Mouse (Mus musculus) kidney, adult 11 months (tissue): ENCODE measurements around the gene Dennd5a.

Experiments
- DNase-seq: peaks from one replicate; pipeline ENCODE4 v3.0.0; 2022

Gene Dennd5a

DNA sequence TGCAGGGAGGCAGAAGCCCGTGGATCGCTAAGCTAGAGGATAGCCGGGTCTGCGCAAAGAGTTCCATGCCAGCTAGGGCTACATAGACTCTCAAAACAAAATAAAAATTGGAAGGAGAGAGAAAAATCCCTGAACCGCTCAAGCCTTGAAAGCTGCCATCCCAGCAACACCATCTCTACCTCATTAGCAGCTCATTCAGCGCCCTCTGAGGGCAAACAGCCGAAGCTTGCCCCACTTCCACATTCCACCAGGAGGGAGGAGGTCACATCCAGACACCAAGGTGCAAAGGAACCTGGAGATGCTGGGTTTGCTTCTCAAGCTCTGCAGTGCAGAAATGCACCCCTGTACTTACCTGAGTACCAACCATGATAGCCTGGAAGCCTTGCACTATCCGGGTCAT is 84.2 kb downstream of the Dennd5a start:
- DNase-seq, result no peak

DNA sequence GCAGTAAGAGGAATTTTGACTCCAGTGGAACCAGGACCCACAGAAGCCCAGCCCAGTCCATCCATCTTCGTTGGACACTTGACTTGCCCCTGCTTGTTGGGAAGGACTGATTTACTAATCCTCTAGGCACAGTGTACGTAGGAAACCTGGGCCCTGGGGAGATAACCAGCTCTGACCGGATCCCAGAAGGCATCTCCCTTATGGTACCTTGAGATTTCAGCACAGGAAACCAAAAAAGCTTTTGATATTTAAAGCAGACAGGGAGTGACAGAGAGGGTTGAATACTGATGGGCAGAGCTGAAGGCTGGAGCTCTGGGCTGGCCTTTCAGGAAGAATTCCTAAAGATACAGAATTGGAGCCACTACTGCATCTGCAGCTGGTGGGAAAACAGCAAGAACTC is 84.7 kb downstream of the Dennd5a start:
- no peak for DNase-seq

DNA sequence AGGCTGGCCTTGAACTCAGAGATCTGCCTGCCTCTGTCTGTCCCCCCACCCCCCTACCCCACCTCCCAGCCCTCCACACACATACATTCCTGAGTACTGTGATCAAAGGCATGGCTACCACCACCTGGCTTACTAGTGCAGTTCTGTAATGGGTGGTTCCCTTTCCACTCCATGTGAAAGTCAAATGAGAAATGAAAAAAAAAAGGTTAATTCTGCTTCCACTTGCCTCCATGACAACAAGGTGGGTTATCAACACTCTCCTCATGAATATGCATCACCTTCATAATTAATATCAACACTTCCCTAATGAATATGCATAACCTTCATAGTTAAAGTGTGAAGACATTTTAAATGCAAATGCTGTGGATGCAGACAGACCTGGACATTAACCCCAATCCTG is 85.2 kb downstream of the Dennd5a start:
- DNase-seq, result no peak

DNA sequence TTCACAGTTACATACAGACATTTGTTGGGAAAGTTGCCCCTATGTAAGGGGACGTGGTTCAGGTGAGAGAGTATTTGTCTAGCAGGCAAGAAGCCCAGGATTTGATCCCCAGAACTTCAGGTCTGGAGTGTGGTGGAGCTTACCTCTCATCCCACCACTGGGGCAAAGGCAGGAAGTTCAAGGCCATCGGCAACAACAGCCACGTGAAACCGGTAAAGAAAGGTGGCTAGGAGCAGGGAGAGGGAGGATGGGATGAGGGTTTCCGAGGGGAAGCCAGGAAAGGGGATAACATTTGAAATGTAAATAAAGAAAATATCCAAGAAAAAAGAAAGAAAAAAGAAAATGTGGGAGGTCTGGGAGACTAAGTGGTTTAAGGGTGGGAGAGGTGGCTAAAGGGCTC is 87.1 kb downstream of the Dennd5a start:
- no peak for DNase-seq

DNA sequence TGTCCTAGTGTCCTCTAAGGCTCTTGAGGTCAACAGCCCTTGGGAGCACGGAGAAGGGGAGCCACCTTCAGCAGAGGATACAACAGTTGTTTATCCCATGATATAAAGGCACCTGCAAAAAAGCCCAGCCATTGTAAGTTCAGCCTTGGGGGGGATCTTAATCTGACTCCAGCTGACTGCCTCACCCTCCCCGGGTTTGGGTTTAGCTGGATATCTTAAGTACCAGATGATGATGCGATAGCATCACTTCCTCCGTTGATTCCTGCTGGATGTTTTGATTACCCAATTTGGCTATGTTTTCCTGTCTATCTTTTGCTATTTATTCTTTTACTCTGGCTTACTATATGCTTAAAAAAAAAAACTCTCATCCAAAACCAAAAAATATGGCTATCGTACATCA is 89.0 kb downstream of the Dennd5a start:
- DNase-seq, result no peak

DNA sequence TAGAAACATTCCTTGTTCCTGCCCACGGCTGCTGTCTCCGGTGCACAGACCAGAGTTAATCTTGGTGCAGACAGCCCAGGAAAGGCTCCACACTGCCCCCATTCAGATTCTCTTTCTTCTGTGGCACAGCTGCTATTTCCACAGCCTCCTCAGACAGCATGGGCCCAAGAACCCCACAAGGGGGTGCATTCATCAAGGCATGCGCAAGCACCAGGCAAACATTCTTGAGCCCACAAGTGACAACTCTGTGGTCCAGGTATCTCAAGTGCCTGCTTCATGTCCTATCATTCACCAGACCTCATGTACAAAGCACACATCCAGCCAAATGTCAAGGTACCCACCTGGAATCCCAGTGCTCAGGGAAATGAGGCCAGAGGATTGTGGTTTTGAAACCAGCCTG is 91.8 kb downstream of the Dennd5a start:
- no peak for DNase-seq

DNA sequence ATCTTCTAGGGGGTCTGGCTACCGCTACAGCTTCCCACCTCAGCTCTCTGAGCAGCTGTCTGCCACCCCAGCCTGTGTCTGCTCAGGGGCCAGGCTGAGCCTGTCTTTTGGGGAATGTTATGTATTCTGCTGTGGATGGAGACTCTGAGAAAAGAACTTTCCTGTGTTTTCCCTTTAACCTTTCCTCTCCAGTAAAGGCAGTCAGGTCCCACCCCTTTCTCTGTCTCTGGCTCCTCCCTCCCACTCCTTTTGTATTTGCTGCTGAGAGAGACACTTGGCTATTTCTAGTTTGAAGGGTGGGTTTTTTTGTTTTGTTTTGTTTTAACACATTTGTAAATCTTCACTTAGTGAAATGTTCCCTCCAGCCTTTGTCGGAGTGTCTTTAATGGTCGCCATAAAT is 93.6 kb downstream of the Dennd5a start:
- no peak for DNase-seq

DNA sequence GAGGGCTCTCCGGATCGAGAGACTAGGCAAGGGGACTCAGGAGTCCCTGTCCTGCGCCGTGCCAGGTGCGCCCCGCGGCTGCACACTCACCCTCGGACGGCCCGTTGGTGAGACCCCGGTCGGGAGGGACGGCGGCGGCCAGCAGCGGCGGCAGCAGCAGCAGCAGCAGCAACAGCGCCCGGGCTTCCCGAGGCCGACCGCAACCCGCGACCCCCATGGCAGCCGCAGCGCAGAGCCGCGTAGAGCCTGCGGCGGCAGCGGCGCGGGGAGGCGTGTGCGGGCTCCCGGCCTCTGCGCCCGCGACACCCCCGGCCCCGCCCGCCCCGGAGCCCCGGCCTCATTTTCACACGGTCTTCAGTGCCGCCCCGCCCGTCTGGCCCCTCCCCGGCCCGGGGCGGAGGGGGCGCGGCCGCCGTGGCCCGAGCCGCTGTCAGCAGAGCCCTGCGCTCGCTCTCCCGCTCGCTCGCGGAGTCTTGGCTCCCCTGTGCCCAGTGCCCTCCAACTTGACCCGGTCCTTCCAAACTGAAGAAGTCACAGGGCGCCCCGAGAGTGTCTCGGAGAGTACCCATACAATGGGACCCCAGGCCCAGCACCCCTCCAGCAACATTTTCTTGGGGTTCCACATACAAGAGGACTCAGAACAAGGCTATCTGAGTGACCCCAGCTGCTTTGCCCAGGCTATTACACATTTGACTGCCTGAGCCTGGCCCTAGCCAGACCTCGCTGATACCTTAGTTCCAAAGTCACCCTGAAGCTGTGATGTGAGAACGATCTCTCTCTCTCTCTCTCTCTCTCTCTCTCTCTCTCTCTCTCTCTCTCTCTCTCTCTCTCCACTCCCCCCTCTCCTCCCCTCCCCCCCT is 94.7 kb downstream of the Dennd5a start, which contains the start of gene Scube2:
TSS of gene Scube2 (minus strand) at position 310 of the 860 bp plus-strand sequence.
- DNase-seq, result no peak

DNA sequence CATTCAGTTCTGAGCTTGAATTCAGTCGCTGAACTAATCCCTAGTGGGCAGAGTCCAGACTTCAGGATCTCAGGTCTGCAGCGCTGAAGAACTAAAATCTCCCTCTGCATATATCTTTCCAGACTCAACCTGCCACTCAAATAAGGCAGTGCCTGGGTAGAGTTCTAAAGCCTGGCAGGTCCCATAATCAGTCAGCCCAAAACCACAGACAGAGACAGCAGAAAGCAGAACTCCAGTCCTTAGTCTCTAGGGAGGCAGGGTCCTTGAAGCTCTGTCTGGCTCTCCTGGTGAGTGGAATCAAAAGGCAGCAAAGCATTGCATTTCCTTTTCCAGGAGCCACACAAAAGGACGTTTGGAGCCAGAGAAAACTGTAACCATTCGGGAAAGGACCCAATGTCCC is 96.7 kb downstream of the Dennd5a start:
- no peak for DNase-seq

DNA sequence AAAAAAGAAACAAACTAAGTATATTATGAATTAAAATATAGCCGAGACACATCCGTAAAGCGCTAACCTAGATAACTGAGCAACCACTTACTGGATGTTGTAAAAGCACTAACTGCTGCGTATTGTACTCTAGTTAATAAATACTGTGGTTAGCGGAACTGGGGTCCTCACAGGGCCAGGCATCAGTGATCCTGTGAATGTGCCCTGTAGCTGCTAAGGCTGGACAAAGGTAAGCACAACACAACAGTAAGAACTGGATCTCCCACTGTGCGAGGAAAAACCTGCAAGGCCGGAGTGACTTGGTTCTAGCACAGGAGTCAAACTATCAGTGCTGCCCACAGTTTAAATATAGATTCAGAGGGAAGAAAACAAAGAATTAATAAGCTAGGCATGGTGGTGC is 100.1 kb downstream of the Dennd5a start:
- DNase-seq, result no peak

DNA sequence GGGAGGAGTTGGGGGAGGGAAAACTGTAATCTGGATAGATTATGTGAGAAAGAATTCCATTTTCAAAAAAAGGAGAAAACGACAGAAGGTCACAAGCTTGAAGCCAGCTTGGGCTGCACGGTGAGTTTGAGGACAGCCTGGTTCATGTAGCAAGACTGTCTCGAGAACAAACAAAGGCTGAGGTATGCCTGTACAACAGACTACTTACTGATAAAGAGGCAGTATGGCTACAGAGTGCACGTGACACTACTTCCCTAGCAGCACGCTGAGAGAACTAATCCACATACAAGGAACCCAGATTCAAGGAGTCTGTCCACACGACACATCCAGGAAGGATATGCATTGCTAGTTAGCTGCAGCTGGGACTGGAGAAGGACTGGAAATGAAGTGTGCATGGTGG is 100.9 kb downstream of the Dennd5a start:
- DNase-seq, result no peak

DNA sequence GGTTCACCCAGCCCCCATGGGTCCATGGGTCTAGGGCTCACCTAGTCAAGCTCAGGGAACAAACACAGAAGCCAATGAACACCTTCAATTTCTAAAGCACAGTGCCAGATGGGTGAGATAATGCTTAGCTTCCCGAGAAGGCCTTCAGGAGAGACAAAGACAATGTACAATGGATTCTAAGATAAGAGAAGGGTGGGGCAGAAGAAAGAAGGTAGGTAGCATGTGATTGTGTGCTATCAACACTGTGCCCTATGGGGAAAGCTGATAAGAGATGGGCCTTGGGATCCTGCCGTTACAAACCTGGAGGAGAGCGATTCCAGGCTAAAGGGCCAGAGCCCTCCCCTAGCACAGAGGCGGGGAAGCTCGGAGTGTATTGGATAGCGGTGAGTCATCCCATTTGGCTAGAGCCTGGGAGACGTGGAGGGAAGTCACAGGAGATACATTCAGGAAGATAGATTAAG is 107.5 kb downstream of the Dennd5a start:
- no peak for DNase-seq

DNA sequence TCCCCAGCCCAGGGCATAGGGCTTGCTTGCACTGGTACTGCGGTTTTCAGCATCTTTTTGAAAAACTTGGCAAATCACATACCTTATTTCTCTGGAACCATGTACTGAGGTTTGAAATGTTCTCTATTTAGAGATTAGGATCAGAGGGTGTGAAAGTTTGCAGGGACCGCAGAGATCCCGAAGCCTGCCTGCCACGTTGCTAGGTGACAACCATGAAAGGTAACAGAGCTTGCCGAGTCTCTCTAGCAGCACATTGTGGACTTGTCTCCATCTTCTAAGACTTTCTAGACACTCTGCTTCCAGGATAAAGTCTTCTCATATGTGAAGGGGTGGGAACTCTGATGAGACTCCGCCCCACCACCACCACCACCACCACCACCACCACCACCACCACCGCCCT is 108.3 kb downstream of the Dennd5a start:
- no peak for DNase-seq

DNA sequence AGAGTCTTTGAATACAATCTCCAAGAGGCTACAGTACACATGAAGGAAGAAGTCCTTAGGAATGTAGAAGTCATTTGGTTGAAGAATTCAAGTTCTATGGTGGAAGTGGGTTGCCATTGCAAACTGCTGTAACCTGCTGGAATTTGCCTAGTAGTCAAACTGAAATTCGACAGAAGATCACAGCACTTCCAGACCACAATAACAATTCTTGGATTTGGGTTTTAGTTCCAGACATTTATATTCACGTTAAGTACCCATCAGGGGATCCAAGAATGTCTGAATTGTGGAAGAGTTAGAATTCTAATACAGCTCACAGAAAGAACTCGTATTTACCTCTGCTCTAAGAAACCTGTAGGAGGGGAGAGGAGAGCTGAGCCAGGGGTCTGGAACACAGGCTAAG is 109.7 kb downstream of the Dennd5a start:
- no peak for DNase-seq

DNA sequence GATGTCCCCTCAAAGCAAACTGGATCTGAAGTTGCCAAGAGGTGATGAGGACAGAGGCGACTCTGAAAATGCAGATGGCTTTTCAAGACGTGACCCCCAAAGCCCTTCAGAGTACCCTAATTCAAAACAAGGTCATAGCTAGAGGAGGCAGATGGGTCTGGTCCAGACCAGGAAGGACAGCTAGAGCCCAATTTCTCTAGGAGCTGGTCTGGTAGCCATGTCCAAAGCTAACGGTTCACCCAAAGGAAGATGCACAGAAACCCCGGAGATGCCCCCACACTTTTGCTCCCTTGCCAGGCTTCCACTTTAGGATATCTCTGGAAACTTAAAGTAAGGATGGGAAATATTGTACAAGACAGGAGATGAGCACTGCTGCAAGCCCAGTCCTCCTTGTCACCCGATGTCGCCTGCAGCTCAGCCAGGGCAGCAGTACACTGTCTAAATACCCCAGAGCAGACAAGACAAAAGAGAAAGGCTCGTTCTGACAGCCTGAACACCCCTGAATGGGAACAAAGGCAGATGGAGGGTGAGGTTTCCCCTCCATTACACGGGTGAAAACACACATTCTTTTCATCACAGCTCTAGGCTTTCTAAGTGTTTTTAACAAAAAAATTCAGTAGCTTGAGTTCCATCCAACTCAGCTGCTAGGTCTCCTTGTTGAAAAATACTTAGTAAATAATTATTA is 110.4 kb downstream of the Dennd5a start:
- DNase-seq, result no peak

DNA sequence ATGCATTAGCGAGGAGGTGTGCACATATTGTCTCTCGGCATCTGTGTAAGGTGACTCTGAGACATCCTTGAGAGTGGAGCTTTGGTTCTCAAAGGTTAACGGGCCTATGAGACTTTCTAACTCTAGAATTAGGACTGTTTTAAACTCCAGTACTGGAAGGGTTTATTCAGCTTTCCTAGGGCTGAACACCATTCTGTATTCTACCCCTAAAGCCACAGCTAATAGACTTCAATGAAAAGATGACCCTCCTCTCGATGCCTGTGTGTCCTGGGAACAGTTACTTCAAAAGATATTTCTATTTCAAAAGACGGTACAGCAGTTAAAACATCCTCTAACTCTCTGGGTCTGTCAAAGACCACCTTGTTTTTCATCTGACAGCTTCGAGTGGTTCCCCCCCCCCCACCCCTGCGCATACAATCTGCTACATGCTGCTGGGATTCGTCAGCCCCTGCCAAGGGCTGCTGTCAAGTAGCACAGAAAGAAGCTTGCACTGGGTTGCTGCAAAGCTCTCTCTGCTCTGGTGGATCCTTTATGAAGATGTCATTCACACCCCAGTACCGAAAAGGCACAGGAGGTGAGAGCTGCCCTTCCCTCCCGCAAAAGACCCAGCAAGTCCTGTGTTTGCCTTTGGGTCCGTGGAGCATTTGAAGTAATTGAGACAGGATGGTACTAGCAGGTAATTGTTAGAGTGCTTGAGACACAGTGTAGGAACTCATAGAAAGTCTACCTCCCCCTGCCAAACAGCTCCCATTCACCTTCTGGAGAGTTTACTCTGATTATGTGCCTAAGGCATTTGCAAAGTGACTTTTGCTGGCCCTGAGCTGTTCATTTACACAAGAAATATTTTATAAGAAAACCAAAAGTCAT is 111.2 kb downstream of the Dennd5a start:
- DNase-seq, result no peak

DNA sequence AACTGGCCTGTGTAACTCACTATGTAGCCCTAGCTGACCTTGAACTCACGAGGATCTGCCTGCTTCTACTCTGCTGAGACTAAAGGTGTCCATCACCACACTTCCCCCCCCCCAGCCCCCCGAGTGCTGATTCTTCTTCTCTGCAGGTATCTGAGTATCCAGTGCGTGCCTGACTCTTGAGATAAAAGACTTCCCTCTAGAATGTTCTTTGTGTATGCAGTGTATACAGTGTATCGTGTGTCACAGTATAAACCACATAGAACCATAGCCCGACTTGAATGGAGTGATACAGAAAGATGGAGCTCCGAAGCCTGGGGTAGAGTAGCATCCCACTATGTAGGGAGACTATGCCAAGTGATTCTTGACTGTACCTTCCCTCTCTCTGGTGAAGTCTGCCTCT is 116.2 kb downstream of the Dennd5a start:
- no peak for DNase-seq
